Mouse (Mus musculus) kidney, adult 10 weeks (tissue): ENCODE measurements around the gene Lao1. TPM values are rescaled to one million over a fixed set of nuclear protein-coding genes. Genes with fewer than 3 reads are reported as not detected.

Experiments
- polyA plus RNA-seq: library from polyadenylated mRNA; stranded (reverse); fragments of 350-450 nt; fragmentation: Illumina TruSeq; extraction: RNeasy Lipid Tissue Mini Kit (QIAGEN cat#74804); gene quantifications from one replicate; pipeline ENCODE4 v1.2.3, GENCODE M21; 2014; ENCODE audit warnings: low read depth, low replicate concordance

The Lao1 gene
- polyA plus RNA-seq, result not detected

DNA sequence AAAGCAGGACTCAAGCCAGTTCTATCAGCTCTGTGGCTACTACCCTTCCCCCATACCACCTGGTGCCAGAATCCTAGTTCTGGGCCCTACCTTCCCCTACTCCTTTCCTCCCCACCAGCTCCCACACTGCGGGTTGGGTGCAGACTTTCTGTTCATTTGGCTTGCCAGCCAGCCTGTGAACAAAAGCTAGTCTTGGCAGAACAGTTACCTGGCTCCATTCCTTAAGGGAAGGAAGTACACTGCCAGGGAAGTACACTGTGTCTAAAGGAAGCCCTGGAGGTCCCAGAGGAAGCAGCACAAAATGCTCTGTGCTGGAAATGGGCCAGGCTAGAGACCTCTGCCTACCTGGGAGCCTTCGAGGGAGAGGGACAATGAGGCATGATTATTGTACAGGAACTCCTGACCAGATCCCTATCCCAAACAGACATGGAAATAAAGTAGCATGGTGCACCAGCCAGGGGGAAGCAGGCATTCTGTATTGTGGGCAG lies at the start of gene Lao1:
Gene Lao1 (plus strand): TSS at position 438 of the 488 bp plus-strand sequence.

DNA sequence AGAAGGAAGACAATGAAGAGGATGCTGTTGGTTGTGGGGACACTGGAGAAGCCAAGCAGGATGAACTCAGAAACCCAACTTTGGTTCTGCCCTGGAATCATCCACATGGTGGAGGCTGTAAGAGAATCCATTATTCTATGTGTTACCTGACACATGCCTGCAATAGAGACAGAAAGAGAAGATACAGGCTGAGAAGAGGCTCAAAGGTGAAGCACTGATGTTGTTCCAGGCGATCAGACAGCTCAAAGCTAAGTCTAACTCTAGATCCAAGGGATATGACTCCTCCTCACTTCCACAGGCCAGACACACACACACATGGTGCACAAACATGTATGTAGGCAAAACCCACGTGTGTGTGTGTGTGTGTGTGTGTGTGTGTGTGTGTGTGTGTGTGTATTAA lies 44.0 kb upstream of the Lao1 start, which contains the start of gene Olfr1329:
Gene Olfr1329 (minus strand): TSS at position 101 of the 400 bp plus-strand sequence.

DNA sequence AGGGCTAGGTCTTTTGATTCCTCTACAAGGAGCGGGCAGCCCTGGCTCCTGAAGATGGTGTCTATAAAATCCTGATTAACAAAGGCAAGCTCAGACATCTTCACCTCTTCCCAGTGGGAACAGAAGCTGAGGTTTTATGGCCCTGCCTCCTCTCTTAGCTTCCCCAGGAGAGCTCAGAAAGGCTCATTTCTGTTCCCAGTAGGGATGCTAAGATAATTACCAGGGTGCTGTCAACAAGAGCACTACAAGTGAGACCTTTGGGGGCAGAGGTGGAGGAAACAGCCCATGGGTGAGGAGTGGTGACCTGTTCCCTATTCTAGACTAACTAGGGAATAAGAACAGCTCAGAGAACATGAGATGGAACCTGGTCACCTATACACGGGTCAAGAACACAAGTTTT lies 22.9 kb upstream of the Lao1 start, which contains the start of gene Olfr1328:
Gene Olfr1328 (minus strand): TSS at position 101 of the 400 bp plus-strand sequence.

Other genes with a start within 250 kb of the Lao1 start
- not detected for gene Olfr1340, start 241.4 kb upstream of the Lao1 start, polyA plus RNA-seq
- gene Olfr1339, start 229.4 kb upstream of the Lao1 start, polyA plus RNA-seq, result not detected
- not detected for gene Olfr1338, start 202.8 kb upstream of the Lao1 start, polyA plus RNA-seq
- gene Olfr1337, start 179.0 kb upstream of the Lao1 start, polyA plus RNA-seq, result not detected
- not detected for gene Olfr1335, start 151.6 kb upstream of the Lao1 start, polyA plus RNA-seq
- not detected for gene Olfr1333, start 125.3 kb upstream of the Lao1 start, polyA plus RNA-seq
- gene Olfr1331, start 96.9 kb upstream of the Lao1 start, polyA plus RNA-seq, result not detected
- gene Olfr1330, start 73.0 kb upstream of the Lao1 start, polyA plus RNA-seq, result not detected
- gene Olfr1329, start 44.1 kb upstream of the Lao1 start, polyA plus RNA-seq, result not detected
- not detected for gene Olfr1328, start 23.0 kb upstream of the Lao1 start, polyA plus RNA-seq
- gene Slc2a1, start 147.1 kb downstream of the Lao1 start, polyA plus RNA-seq, result 6.3 TPM
- 0.53 TPM for gene Zfp691, start 212.6 kb downstream of the Lao1 start, polyA plus RNA-seq
- gene Ermap, start 228.4 kb downstream of the Lao1 start, polyA plus RNA-seq, result not detected
- 11.5 TPM for gene Svbp, start 233.7 kb downstream of the Lao1 start, polyA plus RNA-seq